Mouse (Mus musculus) forebrain, embryonic 11.5 days (tissue): ENCODE results near the gene Pld1. TPM values are rescaled to one million over a fixed set of nuclear protein-coding genes. Genes with fewer than 3 reads are reported as not detected.
A peak's percentile ranks its signal among the peaks of the same experiment; 100 is the strongest.

ENCODE experiments used
- ATAC-seq: fragments of 200-750 bp; cut with Nextera tagmentation; replicated peaks from 2 replicates; pipeline ENCODE4 v1.8.0; 2017; ENCODE audit warnings: moderate TSS enrichment; ENCODE audit not compliant: low FRiP score
- DNase-seq: peaks from one replicate; pipeline ENCODE4 v3.0.0-alpha.2; 2017; ENCODE audit warnings: low spot score
- H3K27ac ChIP-seq: fragments of 300-500 bp; sonication (generic); 2 replicates; pipeline ENCODE4 v1.5.1; 2014; ENCODE audit warnings: low read depth, low read length
- H3K27me3 ChIP-seq: fragments of 300-500 bp; sonication (generic); 2 replicates; pipeline ENCODE4 v1.6.1; 2014; ENCODE audit warnings: mild to moderate bottlenecking, low read length, mixed read lengths; ENCODE audit not compliant: control insufficient read depth, insufficient read depth
- H3K36me3 ChIP-seq: fragments of 300-500 bp; sonication (generic); 2 replicates; pipeline ENCODE4 v1.6.1; 2014; ENCODE audit warnings: mild to moderate bottlenecking, low read length, moderate library complexity, mixed read lengths; ENCODE audit not compliant: control insufficient read depth, insufficient read depth
- H3K4me1 ChIP-seq: fragments of 300-500 bp; sonication (generic); replicated peaks from 2 replicates; pipeline ENCODE4 v1.6.1; 2014; ENCODE audit warnings: low read length, mixed read lengths; ENCODE audit not compliant: control insufficient read depth, insufficient read depth
- H3K4me2 ChIP-seq: fragments of 300-500 bp; sonication (generic); 2 replicates; pipeline ENCODE4 v1.6.1; 2014; ENCODE audit warnings: low read depth, mild to moderate bottlenecking, low read length, moderate library complexity, mixed read lengths; ENCODE audit not compliant: severe bottlenecking
- H3K4me3 ChIP-seq: fragments of 300-500 bp; sonication (generic); 2 replicates; pipeline ENCODE4 v1.5.1; 2014; ENCODE audit warnings: low read depth, low read length
- H3K9ac ChIP-seq: fragments of 300-500 bp; sonication (generic); 2 replicates; pipeline ENCODE4 v1.6.1; 2014; ENCODE audit warnings: low read length
- H3K9me3 ChIP-seq: fragments of 300-500 bp; sonication (generic); 2 replicates; pipeline ENCODE4 v1.6.1; 2016; ENCODE audit warnings: low read length, mixed read lengths; ENCODE audit not compliant: control insufficient read depth
- WGBS: fragments of 180-500 bp; shearing (Covaris S2); extraction: QIAGEN DNeasy Blood & Tissue Kit; methylation state at CpG from one replicate; pipeline ENCODE4 v1.1.7; 2014; 5-methylcytosine and 5-hydroxymethylcytosine counted together
- polyA plus RNA-seq: library from polyadenylated mRNA; unstranded; fragments of >200 nt; fragmentation: Nextera tagmentation; extraction: Ambion mirVana; gene quantifications from 2 replicates; pipeline ENCODE4 v1.2.1, GENCODE M21; 2014

Pld1 gene
- polyA plus RNA-seq, 1 experiment from 2014 or later, result 4.6 TPM

- Histone ChIP-seq H3K36me3 (no peaks in the 10 kb centered on the region), H3K4me3 (no peak overlapping the region)
- ATAC-seq, result no peak
These were observed 206.2 kb downstream of the Pld1 start for GRCm38 (mm10) chr3:28144676-28145075.

GRCm38 (mm10) chr3:28145461-28145860 lies 207.0 kb downstream of the Pld1 start:
- Histone ChIP-seq H3K9ac (no peak overlapping the region), H3K36me3 (no peaks in the 10 kb centered on the region), H3K27me3 (no peaks in the 10 kb centered on the region), H3K4me3 (no peak overlapping the region), H3K9me3 (no peaks in the 10 kb centered on the region), H3K27ac (no peak overlapping the region), H3K4me2 (no peak overlapping the region), H3K4me1 (no peaks in the 10 kb centered on the region)
- WGBS, result 88% methylated on average over 3 of the region's 3 CpGs
- DNase-seq, result no peak
- ATAC-seq, result no peak

More at GRCm38 (mm10) chr3:28144676-28145075, 206.2 kb downstream of the Pld1 start:
- Histone ChIP-seq H3K4me2 (no peak overlapping the region), H3K27ac (no peak overlapping the region), H3K4me1 (no peaks in the 10 kb centered on the region), H3K27me3 (no peaks in the 10 kb centered on the region), H3K9ac (no peak overlapping the region), H3K9me3 (no peaks in the 10 kb centered on the region)
- DNase-seq, result no peak

- no peaks in the 10 kb centered on the region for H3K9me3 ChIP-seq
- no peaks in the 10 kb centered on the region for H3K36me3 ChIP-seq
- H3K27ac ChIP-seq, result no peak overlapping the region
- ATAC-seq (no peak), DNase-seq (no peak)
- no peaks in the 10 kb centered on the region for H3K4me1 ChIP-seq
- no peak overlapping the region for H3K4me3 ChIP-seq
- no peaks in the 10 kb centered on the region for H3K27me3 ChIP-seq
- no peak overlapping the region for H3K9ac ChIP-seq
- H3K4me2 ChIP-seq, result no peak overlapping the region
- WGBS, result 91% methylated on average over 2 of the region's 2 CpGs
These were observed 211.3 kb downstream of the Pld1 start for GRCm38 (mm10) chr3:28149656-28150256.

- WGBS, result 70% methylated on average over 2 of the region's 2 CpGs
- Histone ChIP-seq H3K36me3 (no peaks in the 10 kb centered on the region), H3K4me3 (no peak overlapping the region), H3K4me2 (no peak overlapping the region), H3K9ac (no peak overlapping the region), H3K4me1 (no peaks in the 10 kb centered on the region), H3K9me3 (no peaks in the 10 kb centered on the region), H3K27me3 (no peaks in the 10 kb centered on the region), H3K27ac (no peak overlapping the region)
- no peak for DNase-seq
- ATAC-seq, result no peak
These were observed 219.5 kb downstream of the Pld1 start for GRCm38 (mm10) chr3:28158006-28158405.

GRCm38 (mm10) chr3:28158916-28159315 lies 220.4 kb downstream of the Pld1 start:
- Histone ChIP-seq H3K36me3 (no peaks in the 10 kb centered on the region), H3K4me3 (no peak overlapping the region), H3K4me2 (no peak overlapping the region), H3K4me1 (no peaks in the 10 kb centered on the region), H3K27ac (no peak overlapping the region), H3K9me3 (no peaks in the 10 kb centered on the region), H3K9ac (no peak overlapping the region), H3K27me3 (no peaks in the 10 kb centered on the region)
- DNase-seq, result no peak
- WGBS, result 86% methylated on average over 3 of the region's 3 CpGs
- ATAC-seq, result no peak

- no peaks in the 10 kb centered on the region for H3K36me3 ChIP-seq
- no peak overlapping the region for H3K9ac ChIP-seq
- H3K4me1 ChIP-seq, result no peaks in the 10 kb centered on the region
- H3K27ac ChIP-seq, result no peak overlapping the region
- ATAC-seq (no peak), DNase-seq (no peak)
- H3K27me3 ChIP-seq, result no peaks in the 10 kb centered on the region
- 93% methylated on average over 4 of the region's 4 CpGs for WGBS
- H3K4me3 ChIP-seq, result no peak overlapping the region
- H3K9me3 ChIP-seq, result no peaks in the 10 kb centered on the region
- H3K4me2 ChIP-seq, result no peak overlapping the region
These were observed 223.9 kb downstream of the Pld1 start for GRCm38 (mm10) chr3:28162346-28162745.

GRCm38 (mm10) chr3:28164678-28165077 lies 226.2 kb downstream of the Pld1 start:
- Histone ChIP-seq H3K36me3 (no peaks in the 10 kb centered on the region), H3K27ac (no peak overlapping the region), H3K9me3 (no peaks in the 10 kb centered on the region), H3K27me3 (no peaks in the 10 kb centered on the region), H3K4me1 (no peaks in the 10 kb centered on the region), H3K4me2 (no peak overlapping the region), H3K4me3 (no peak overlapping the region), H3K9ac (no peak overlapping the region)
- WGBS, result 54% methylated on average over 1 of the region's 1 CpGs
- DNase-seq (no peak), ATAC-seq (no peak)

- H3K27me3 ChIP-seq, result no peaks in the 10 kb centered on the region
- no peak overlapping the region for H3K9ac ChIP-seq
- no peaks in the 10 kb centered on the region for H3K9me3 ChIP-seq
- peak; percentile 74 for DNase-seq
- H3K27ac ChIP-seq, result no peak overlapping the region
- H3K4me1 ChIP-seq, result no peaks in the 10 kb centered on the region
- H3K4me3 ChIP-seq, result no peak overlapping the region
- H3K36me3 ChIP-seq, result no peaks in the 10 kb centered on the region
- no peak overlapping the region for H3K4me2 ChIP-seq
- peak; percentile 66; the same call in 1 of the 2 replicates for ATAC-seq
- WGBS, result 0% methylated on average over 1 of the region's 1 CpGs
These were observed 227.1 kb downstream of the Pld1 start for GRCm38 (mm10) chr3:28165598-28165997.

GRCm38 (mm10) chr3:28167796-28168505 lies 229.5 kb downstream of the Pld1 start:
- no peaks in the 10 kb centered on the region for H3K27me3 ChIP-seq
- no peak overlapping the region for H3K4me3 ChIP-seq
- ATAC-seq (no peak), DNase-seq (no peak)
- no peak overlapping the region for H3K27ac ChIP-seq
- WGBS, result 81% methylated on average over 6 of the region's 6 CpGs
- H3K9me3 ChIP-seq, result no peaks in the 10 kb centered on the region
- H3K4me2 ChIP-seq, result no peak overlapping the region
- H3K36me3 ChIP-seq, result no peaks in the 10 kb centered on the region
- H3K4me1 ChIP-seq, result no peaks in the 10 kb centered on the region
- no peak overlapping the region for H3K9ac ChIP-seq
